Mouse (Mus musculus): ENCODE data around the gene Ntm. TPM values are rescaled to one million over a fixed set of nuclear protein-coding genes. Genes with fewer than 3 reads are reported as not detected.

Ntm gene
- polyA plus RNA-seq, 1 experiment from 2014 or later, result 267 TPM

- H3K9me3 ChIP-seq (replicated peaks; ENCODE audit: control insufficient read depth, low read length, poor library complexity, severe bottlenecking), result no peaks in the 10 kb centered on the region
- H3K4me3 ChIP-seq (ENCODE audit: low read depth, low read length), result no peak overlapping the region
- H3K27ac ChIP-seq (ENCODE audit: low read length), result no peak overlapping the region
- H3K36me3 ChIP-seq (ENCODE audit: control insufficient read depth, insufficient read depth, low read length), result no peaks in the 10 kb centered on the region
- H3K4me2 ChIP-seq (ENCODE audit: low read length), result no peak overlapping the region
- 86% methylated on average over 7 of the region's 7 CpGs for WGBS
- H3K4me1 ChIP-seq (ENCODE audit: control insufficient read depth, insufficient read depth, low read length), result peaks cover 17% of the 10 kb centered on the region
- no peak overlapping the region for H3K9ac ChIP-seq (ENCODE audit: low read depth, low read length)
- ATAC-seq, result no peak
- H3K27me3 ChIP-seq (ENCODE audit: control insufficient read depth, insufficient read depth, low read depth, low read length), result no peaks in the 10 kb centered on the region
Observed at GRCm38 (mm10) chr9:29456014-29456413, 506.9 kb downstream of the Ntm start.

GRCm38 (mm10) chr9:29451232-29451631 is 511.7 kb downstream of the Ntm start:
- H3K9ac ChIP-seq (ENCODE audit: low read depth, low read length), result no peak overlapping the region
- no peak overlapping the region for H3K4me2 ChIP-seq (ENCODE audit: low read length)
- H3K36me3 ChIP-seq (ENCODE audit: control insufficient read depth, insufficient read depth, low read length), result no peaks in the 10 kb centered on the region
- H3K27me3 ChIP-seq (ENCODE audit: control insufficient read depth, insufficient read depth, low read depth, low read length), result no peaks in the 10 kb centered on the region
- no peak overlapping the region for H3K27ac ChIP-seq (ENCODE audit: low read length)
- no peak for ATAC-seq
- H3K4me3 ChIP-seq (ENCODE audit: low read depth, low read length), result no peak overlapping the region
- WGBS, result 85% methylated on average over 1 of the region's 1 CpGs
- no peaks in the 10 kb centered on the region for H3K4me1 ChIP-seq (ENCODE audit: control insufficient read depth, insufficient read depth, low read length)
- no peaks in the 10 kb centered on the region for H3K9me3 ChIP-seq (replicated peaks; ENCODE audit: control insufficient read depth, low read length, poor library complexity, severe bottlenecking)

- Histone ChIP-seq H3K4me3 (ENCODE audit: low read depth, low read length) (no peak overlapping the region), H3K27me3 (ENCODE audit: control insufficient read depth, insufficient read depth, low read depth, low read length) (no peaks in the 10 kb centered on the region), H3K4me2 (ENCODE audit: low read length) (no peak overlapping the region), H3K4me1 (ENCODE audit: control insufficient read depth, insufficient read depth, low read length) (no peaks in the 10 kb centered on the region; the same call in 1 of the 2 replicates), H3K27ac (ENCODE audit: low read length) (no peak overlapping the region), H3K9ac (ENCODE audit: low read depth, low read length) (no peak overlapping the region), H3K36me3 (ENCODE audit: control insufficient read depth, insufficient read depth, low read length) (no peaks in the 10 kb centered on the region), H3K9me3 (replicated peaks; ENCODE audit: control insufficient read depth, low read length, poor library complexity, severe bottlenecking) (no peaks in the 10 kb centered on the region)
- no peak for ATAC-seq
- WGBS, result 32% methylated on average over 4 of the region's 4 CpGs
Observed at GRCm38 (mm10) chr9:29444001-29444400, 518.9 kb downstream of the Ntm start.

- no peaks in the 10 kb centered on the region for H3K27me3 ChIP-seq (ENCODE audit: control insufficient read depth, insufficient read depth, low read depth, low read length)
- WGBS, result 56% methylated on average over 5 of the region's 5 CpGs
- peaks cover 7% of the 10 kb centered on the region; the same call in 1 of the 2 replicates for H3K4me1 ChIP-seq (ENCODE audit: control insufficient read depth, insufficient read depth, low read length)
- no peak overlapping the region for H3K9ac ChIP-seq (ENCODE audit: low read depth, low read length)
- H3K36me3 ChIP-seq (ENCODE audit: control insufficient read depth, insufficient read depth, low read length), result no peaks in the 10 kb centered on the region
- H3K4me2 ChIP-seq (ENCODE audit: low read length), result no peak overlapping the region
- H3K27ac ChIP-seq (ENCODE audit: low read length), result no peak overlapping the region
- H3K9me3 ChIP-seq (replicated peaks; ENCODE audit: control insufficient read depth, low read length, poor library complexity, severe bottlenecking), result no peaks in the 10 kb centered on the region
- no peak for ATAC-seq
- H3K4me3 ChIP-seq (ENCODE audit: low read depth, low read length), result no peak overlapping the region
Observed at GRCm38 (mm10) chr9:29439401-29439800, 523.5 kb downstream of the Ntm start.

- no peaks in the 10 kb centered on the region for H3K27me3 ChIP-seq (ENCODE audit: control insufficient read depth, insufficient read depth, low read depth, low read length)
- peaks cover 14% of the 10 kb centered on the region for H3K4me1 ChIP-seq (ENCODE audit: control insufficient read depth, insufficient read depth, low read length)
- WGBS, result 35% methylated on average over 6 of the region's 6 CpGs
- H3K4me2 ChIP-seq (ENCODE audit: low read length), result peak overlapping the region; percentile 3; the same call in 1 of the 2 replicates
- no peaks in the 10 kb centered on the region for H3K36me3 ChIP-seq (ENCODE audit: control insufficient read depth, insufficient read depth, low read length)
- H3K27ac ChIP-seq (ENCODE audit: low read length), result peak overlapping the region; percentile 43
- H3K9ac ChIP-seq (ENCODE audit: low read depth, low read length), result peak overlapping the region; percentile 11; the same call in 1 of the 2 replicates
- no peak overlapping the region for H3K4me3 ChIP-seq (ENCODE audit: low read depth, low read length)
- ATAC-seq, result no peak
- no peaks in the 10 kb centered on the region for H3K9me3 ChIP-seq (replicated peaks; ENCODE audit: control insufficient read depth, low read length, poor library complexity, severe bottlenecking)
Observed at GRCm38 (mm10) chr9:29434611-29435010, 528.3 kb downstream of the Ntm start.

- H3K9me3 ChIP-seq (replicated peaks; ENCODE audit: control insufficient read depth, low read length, poor library complexity, severe bottlenecking), result no peaks in the 10 kb centered on the region
- H3K9ac ChIP-seq (ENCODE audit: low read depth, low read length), result no peak overlapping the region
- peaks cover 14% of the 10 kb centered on the region for H3K4me1 ChIP-seq (ENCODE audit: control insufficient read depth, insufficient read depth, low read length)
- H3K27me3 ChIP-seq (ENCODE audit: control insufficient read depth, insufficient read depth, low read depth, low read length), result no peaks in the 10 kb centered on the region
- peak overlapping the region; percentile 43 for H3K27ac ChIP-seq (ENCODE audit: low read length)
- no peak overlapping the region for H3K4me2 ChIP-seq (ENCODE audit: low read length)
- no peak overlapping the region for H3K4me3 ChIP-seq (ENCODE audit: low read depth, low read length)
- peak; percentile 72; the same call in 1 of the 2 replicates for ATAC-seq
- WGBS, result 6% methylated on average over 4 of the region's 4 CpGs
- no peaks in the 10 kb centered on the region for H3K36me3 ChIP-seq (ENCODE audit: control insufficient read depth, insufficient read depth, low read length)
Observed at GRCm38 (mm10) chr9:29433910-29434309, 529.0 kb downstream of the Ntm start.

GRCm38 (mm10) chr9:29433156-29433555 is 529.8 kb downstream of the Ntm start:
- no peaks in the 10 kb centered on the region for H3K27me3 ChIP-seq (ENCODE audit: control insufficient read depth, insufficient read depth, low read depth, low read length)
- H3K9ac ChIP-seq (ENCODE audit: low read depth, low read length), result no peak overlapping the region
- H3K4me2 ChIP-seq (ENCODE audit: low read length), result no peak overlapping the region
- no peak overlapping the region for H3K27ac ChIP-seq (ENCODE audit: low read length)
- ATAC-seq, result 0 out of 2 replicates have a peak, but pooled peaks have one; percentile 51
- H3K4me1 ChIP-seq (ENCODE audit: control insufficient read depth, insufficient read depth, low read length), result peaks cover 19% of the 10 kb centered on the region
- no peaks in the 10 kb centered on the region for H3K36me3 ChIP-seq (ENCODE audit: control insufficient read depth, insufficient read depth, low read length)
- 65% methylated on average over 7 of the region's 7 CpGs for WGBS
- H3K4me3 ChIP-seq (ENCODE audit: low read depth, low read length), result no peak overlapping the region
- no peaks in the 10 kb centered on the region for H3K9me3 ChIP-seq (replicated peaks; ENCODE audit: control insufficient read depth, low read length, poor library complexity, severe bottlenecking)

- H3K9ac ChIP-seq (ENCODE audit: low read depth, low read length), result no peak overlapping the region
- no peak overlapping the region for H3K27ac ChIP-seq (ENCODE audit: low read length)
- H3K4me3 ChIP-seq (ENCODE audit: low read depth, low read length), result no peak overlapping the region
- ATAC-seq, result no peak
- no peaks in the 10 kb centered on the region for H3K9me3 ChIP-seq (replicated peaks; ENCODE audit: control insufficient read depth, low read length, poor library complexity, severe bottlenecking)
- 68% methylated on average over 9 of the region's 9 CpGs for WGBS
- no peak overlapping the region for H3K4me2 ChIP-seq (ENCODE audit: low read length)
- no peaks in the 10 kb centered on the region for H3K36me3 ChIP-seq (ENCODE audit: control insufficient read depth, insufficient read depth, low read length)
- no peaks in the 10 kb centered on the region for H3K27me3 ChIP-seq (ENCODE audit: control insufficient read depth, insufficient read depth, low read depth, low read length)
- H3K4me1 ChIP-seq (ENCODE audit: control insufficient read depth, insufficient read depth, low read length), result peaks cover 19% of the 10 kb centered on the region
Observed at GRCm38 (mm10) chr9:29431590-29431989, 531.4 kb downstream of the Ntm start.

GRCm38 (mm10) chr9:29430189-29430588 is 532.8 kb downstream of the Ntm start:
- Histone ChIP-seq H3K27me3 (ENCODE audit: control insufficient read depth, insufficient read depth, low read depth, low read length) (no peaks in the 10 kb centered on the region), H3K9ac (ENCODE audit: low read depth, low read length) (no peak overlapping the region)
- WGBS, result 73% methylated on average over 3 of the region's 3 CpGs

More at GRCm38 (mm10) chr9:29430189-29430588, 532.8 kb downstream of the Ntm start:
- no peak overlapping the region for H3K27ac ChIP-seq (ENCODE audit: low read length)
- H3K4me3 ChIP-seq (ENCODE audit: low read depth, low read length), result no peak overlapping the region
- no peaks in the 10 kb centered on the region for H3K9me3 ChIP-seq (replicated peaks; ENCODE audit: control insufficient read depth, low read length, poor library complexity, severe bottlenecking)
- H3K4me1 ChIP-seq (ENCODE audit: control insufficient read depth, insufficient read depth, low read length), result peaks cover 19% of the 10 kb centered on the region
- H3K4me2 ChIP-seq (ENCODE audit: low read length), result no peak overlapping the region
- ATAC-seq, result no peak
- H3K36me3 ChIP-seq (ENCODE audit: control insufficient read depth, insufficient read depth, low read length), result no peaks in the 10 kb centered on the region
